Mouse (Mus musculus) neutrophil, adult 83 days (primary cell): ENCODE results near the gene 4930455H04Rik. TPM values are rescaled to one million over a fixed set of nuclear protein-coding genes. Genes with fewer than 3 reads are reported as not detected.

ENCODE experiments used
- total RNA-seq, 2 experiments: library from RNA; stranded (reverse); gene quantifications; one replicate each; pipeline ENCODE4 v1.2.4; 2023

The 4930455H04Rik gene
- total RNA-seq, result not detected

DNA sequence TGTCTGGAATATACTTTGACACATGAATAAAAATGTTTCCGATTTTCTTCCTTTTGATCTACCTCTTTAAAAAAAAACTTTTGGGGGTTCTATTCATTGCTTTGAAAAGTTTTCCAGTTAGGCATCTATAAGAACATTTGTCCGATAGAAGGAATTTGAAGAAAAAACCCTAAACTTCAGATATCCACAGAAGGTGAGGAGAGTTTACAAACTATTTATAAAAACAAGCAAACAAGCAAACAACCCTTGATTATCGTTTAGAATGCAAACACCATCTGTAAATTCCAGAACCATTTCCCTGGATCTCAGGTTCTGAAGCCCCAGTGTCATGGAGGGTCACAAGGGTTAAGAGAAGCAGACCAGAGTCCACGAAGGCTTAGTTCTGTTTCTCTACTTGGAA lies at the start of gene 4930455H04Rik:
TSS of gene 4930455H04Rik (plus strand) at position 301 of the 400 bp plus-strand sequence.

DNA sequence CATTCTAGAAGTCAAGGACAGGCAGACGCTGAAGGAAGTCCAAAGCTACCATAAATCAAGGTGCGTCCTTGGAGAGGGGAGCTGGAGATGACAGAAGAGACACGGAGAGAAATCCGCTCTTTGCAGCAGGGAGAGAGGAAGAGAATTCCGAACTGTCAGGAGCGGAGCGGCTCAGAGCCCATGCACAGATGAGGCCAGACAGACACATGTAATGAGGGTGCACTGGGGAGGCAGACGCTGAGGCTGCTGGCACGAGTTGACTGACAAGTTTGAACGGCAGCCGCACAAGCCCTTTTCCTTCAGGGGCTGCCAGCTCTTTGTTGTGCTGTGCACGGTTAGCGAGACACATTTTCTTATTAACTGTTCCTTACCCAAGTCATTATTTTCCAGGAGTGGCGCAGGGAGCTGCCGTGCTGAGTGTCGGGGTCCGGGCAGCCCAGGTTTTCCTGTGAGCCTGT lies 502 bp downstream of the 4930455H04Rik start, which contains the start of gene Palmd:
TSS of gene Palmd (minus strand) at position 448 of the 458 bp plus-strand sequence.

Other genes with a start within 250 kb of the 4930455H04Rik start
- 10 to 100 TPM; 44.9 to 45.2 TPM for gene Agl, start 160.1 kb upstream of the 4930455H04Rik start, total RNA-seq
- gene Frrs1, start 108.8 kb upstream of the 4930455H04Rik start, total RNA-seq, result 10 to 100 TPM; 40.6 to 50.9 TPM
- gene Palmd, start 720 bp downstream of the 4930455H04Rik start, total RNA-seq, result not detected